Mouse (Mus musculus): ENCODE measurements at regions not wholly inside any gene's neighbourhood (a gene's known extent, or its start where the extent isn't known, plus 50 kb on each side); places are given as distances from the start of the nearest gene placed in this dataset.
A peak's percentile ranks its signal among the peaks of the same experiment; 100 is the strongest.

DNA sequence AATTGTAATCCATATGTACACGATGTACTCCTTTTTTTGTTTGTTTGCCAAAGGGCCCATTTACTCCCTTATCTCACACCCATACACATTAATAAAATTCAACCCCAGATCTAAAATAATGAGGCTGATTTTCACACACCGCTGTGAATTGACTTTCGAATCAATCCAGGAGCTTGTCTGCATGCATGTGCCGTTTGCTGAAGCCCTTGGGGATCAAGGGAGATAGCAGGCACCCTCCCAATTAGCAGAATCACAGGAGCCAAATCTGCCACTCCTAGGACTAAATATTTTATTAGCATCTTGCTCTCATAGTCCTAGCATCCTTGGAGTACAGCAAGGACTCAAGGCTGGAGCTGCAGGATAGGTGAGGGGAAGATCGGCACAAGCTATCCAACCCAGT, 520.0 kb upstream of the Mpdz start:
- DNase-seq = no peak

GRCm38 (mm10) chr4:81960552-81961534, 518.2 kb upstream of the Mpdz start:
- DNase-seq = no peak

DNA sequence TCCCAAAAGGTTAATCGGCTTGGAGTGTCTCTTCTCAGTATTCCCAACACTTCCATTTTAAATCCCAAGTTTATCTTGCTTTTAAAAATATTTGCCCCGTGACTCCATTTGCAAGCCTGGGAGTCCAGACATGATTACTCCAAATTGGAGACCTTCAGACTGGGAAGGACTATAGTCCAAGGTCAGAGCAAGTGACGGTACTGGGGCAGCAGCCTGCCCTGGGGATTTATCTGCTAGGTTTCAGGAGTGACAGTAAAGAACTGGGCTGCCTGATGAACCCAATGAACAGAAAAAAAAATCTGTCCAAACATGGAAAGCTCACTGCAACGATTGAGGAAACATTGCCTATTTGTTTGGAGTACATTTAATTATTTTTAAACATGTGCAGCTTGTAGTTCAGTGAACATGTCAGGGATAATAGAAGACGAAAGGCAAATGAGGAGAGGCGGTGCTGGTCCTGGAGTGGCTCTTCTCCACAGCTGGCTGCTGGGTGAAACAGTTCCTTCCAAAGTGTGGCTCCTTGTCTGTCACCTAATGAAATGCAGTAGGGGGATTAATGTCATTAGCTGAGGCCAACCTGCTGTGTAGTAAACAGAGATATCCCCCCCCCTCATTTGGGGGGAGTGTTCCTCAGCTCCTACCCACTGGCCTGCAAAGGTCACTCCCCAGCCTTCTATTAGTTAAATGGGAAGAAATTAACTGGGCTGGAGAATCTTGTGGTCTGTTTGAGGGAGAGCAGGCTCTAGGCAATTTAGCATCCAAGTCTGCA, 514.5 kb upstream of the Mpdz start:
- peak; percentile 20 for DNase-seq

DNA sequence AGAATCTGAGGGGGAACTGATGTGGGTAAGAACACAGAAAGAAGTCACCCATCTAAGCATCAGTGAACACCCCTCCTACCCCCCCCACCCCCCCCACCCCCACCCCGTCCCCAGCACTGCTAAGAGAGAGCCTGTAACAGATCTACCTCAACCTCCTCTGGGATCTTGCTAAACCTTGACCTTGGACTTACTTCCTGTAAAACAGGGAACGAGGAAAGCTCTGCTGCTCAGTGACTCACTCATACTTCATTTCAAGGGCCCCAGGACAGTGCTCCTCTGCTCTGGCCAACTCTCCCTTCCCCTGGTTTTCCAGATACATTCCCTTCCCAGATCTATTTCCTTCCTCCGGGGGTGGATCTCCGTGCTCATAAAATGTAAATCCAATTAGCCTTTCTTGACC, 510.4 kb upstream of the Mpdz start:
- DNase-seq = no peak

DNA sequence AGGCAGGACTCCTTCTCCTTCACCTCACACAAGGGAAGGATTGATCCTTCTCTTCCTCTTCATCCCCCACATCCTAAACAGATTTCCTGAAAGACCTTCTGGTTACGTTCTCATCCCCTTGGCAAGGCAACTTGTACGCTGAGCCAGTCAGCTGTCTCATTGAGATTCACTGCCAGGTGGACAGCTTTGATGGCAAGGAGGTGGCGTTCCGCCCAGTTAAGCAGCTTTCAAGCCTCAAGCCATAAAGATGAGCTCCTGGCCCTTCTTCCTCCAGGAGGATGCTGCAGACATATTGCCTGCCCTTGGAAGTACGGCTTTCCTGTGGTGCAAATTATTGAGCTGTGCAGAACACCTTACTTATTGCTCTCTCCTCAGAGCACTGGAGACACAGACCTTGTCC, 494.8 kb upstream of the Mpdz start:
- no peak for DNase-seq

- DNase-seq = no peak
Measured at GRCm38 (mm10) chr4:81930956-81931355, 488.3 kb upstream of the Mpdz start.

DNA sequence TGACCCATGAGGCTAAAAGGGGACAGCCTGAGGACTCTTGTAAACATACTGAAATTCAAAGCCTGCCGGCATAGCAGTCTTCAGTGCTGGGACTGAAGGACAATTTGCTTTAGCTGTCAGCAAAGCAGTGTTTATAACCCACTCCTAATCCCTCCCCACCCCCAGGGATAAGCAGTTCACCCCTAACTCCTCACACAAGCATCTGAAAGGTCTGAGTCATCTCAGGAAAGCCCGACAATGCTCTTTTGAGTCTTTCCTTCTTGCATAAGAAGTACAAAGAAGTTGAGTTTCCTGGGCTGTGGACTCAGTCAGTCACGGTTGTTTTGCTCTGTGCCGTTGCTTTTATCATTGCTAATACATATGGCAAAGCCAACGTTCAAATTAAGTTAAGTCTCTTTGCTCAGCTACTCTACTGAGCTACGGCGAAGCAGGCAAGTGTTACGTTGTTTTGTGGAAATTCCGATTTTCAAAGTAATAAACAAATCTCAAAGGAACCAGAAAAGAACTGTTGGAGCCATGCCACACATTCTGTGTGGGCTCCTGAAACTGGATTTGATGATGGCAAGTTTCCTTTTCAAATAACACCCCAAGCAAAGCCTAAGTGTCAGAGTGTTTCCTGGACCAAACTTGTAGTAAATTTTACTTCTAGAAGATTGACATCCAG, 486.1 kb upstream of the Mpdz start:
- peak; percentile 41 for DNase-seq

DNA sequence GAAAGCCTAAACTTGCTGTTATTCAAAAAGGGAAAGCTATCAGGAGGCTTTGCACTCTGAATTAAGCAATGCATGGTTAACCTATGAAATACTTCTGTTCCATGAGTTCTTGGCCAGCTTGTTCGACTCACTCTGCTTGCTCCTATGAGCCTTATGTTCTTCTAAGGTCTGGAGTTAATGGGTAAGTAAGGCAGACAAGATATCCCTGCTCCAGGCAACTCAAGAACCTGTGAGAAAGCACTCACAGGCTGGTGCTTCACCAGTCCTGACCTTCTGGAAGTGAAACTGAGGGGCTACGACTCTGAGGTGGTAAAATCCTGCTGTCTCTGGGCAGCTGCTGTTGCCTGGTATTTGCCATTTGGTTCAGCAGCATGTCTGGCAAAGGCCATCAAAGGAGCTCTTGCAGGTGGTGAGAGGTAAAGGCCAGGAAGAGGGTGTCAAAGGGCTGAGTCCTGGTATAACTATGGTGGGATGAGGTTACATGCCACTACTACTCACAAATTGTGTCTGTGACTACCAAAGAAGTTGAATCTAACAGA, 484.6 kb upstream of the Mpdz start:
- no peak for DNase-seq

DNA sequence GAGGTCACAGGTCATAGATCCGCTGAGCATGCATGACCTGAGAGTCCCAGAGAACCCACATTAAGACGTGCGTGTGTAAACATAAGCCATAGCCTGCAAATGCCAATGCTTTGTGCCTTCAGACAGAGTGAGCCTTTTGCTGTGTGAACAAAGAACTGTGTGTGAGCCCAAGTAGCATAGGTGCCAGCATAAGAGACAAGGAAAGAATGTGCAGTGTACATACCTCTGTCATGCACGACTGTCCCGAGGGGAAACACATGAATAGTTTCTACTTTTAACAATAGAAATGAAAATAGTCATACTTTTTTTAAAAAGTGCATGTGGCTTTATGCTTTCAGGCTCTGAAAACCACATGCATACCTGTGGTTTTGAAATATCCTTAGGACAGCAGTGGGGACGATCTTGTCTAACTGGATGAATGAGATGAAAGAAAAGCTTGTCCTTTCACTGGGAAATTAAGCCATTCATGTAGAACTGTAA, 484.1 kb upstream of the Mpdz start:
- DNase-seq = no peak

- DNase-seq = no peak
Measured at GRCm38 (mm10) chr4:81925611-81926010, 483.0 kb upstream of the Mpdz start.

GRCm38 (mm10) chr4:81924120-81924519, 481.5 kb upstream of the Mpdz start:
- DNase-seq = no peak

- DNase-seq = no peak
Measured at GRCm38 (mm10) chr4:81922876-81923275, 480.3 kb upstream of the Mpdz start.

- DNase-seq = no peak
Measured at GRCm38 (mm10) chr4:81914971-81915370, 472.4 kb upstream of the Mpdz start.

GRCm38 (mm10) chr4:81913296-81913695, 470.7 kb upstream of the Mpdz start:
- no peak for DNase-seq

DNA sequence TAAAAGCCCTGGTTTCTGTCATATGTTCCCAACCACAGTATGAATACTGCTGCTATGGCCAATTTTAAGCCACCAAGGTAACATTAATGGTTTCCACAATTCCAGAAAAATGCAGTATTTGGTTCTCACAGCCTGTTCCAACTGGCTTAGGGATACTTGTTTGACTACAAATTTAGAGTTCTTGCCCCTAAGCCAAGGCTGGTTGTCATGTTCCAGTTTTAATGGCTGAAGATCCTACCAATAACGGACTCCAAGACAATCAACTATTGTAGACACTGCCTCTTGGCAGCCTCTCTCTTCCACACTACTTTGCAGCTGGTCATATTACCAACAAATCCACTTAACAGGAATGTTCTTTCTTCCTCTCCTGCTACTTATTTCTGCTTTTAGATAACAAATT, 470.0 kb upstream of the Mpdz start:
- DNase-seq = no peak

DNA sequence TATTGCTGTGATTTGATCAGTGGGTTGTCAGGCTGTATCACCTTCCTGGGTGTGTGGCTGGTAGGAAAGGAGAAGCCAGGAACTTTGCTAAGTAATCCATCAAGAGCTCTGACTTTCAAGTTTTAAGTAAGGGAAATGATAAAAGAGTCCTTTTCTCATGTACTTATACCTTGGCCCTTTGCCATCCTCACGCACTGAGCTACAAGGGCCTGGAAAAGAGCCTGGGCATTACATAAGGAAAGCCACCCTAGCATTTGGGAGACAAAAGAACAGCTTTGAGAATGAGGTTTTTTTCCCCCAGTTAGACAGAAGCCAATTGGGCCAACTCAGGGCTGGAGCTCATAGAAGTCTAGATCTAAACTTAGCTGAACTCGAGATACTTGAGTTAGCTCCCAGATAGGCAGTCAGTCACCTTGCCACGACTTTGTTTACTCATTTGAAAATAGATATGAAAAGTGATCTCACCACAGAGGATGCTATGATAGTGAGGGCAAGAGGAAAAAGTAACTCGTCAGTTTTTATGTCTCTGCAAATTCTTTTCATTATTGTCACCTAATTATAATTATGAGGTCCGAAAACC, 457.4 kb upstream of the Mpdz start:
- peak; percentile 5 for DNase-seq

DNA sequence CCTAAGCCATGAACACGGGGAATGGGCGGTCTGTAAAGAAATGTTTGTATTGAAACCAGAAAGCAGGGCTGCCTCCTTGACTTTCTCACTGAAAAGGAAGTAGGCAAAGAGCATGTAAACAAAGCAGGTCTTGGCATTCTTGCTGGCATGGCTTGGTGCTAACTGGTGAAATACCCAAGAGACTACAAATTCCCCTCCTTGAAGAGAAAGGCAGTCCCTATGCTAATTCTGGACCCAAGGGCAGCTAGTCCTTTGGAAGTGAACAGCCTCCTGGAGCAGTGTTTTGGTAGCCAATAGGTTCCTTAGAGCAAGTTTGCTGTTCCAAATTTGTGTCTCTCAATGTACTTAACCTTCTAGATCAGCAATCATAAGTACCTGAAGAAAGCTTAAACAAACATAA, 456.0 kb upstream of the Mpdz start:
- DNase-seq = no peak

DNA sequence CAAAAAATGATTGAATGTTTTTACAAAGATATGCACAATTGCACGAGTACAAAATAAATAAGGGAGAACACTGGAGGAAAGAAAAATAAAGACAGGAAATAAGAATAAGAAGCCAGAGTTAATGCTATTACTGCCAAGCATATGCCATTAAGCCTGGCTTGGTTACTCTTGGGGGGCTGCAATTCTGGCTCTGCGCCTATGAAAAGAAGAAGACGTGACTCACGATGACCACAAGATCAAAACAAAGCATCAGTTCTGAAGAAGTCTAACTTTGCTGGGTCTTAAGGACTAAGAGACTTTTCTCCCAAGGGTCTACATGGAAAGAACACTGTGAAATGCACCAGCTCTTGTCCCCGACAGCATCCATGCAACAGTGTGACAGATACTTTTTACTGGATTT, 454.8 kb upstream of the Mpdz start:
- DNase-seq = no peak

GRCm38 (mm10) chr4:81868941-81869340, 426.3 kb upstream of the Mpdz start:
- no peak for DNase-seq

GRCm38 (mm10) chr4:81841642-81842494, 399.3 kb upstream of the Mpdz start:
- peak; percentile 41 for DNase-seq

- DNase-seq = peak; percentile 30
Measured at GRCm38 (mm10) chr4:81829972-81830371, 387.4 kb upstream of the Mpdz start.

DNA sequence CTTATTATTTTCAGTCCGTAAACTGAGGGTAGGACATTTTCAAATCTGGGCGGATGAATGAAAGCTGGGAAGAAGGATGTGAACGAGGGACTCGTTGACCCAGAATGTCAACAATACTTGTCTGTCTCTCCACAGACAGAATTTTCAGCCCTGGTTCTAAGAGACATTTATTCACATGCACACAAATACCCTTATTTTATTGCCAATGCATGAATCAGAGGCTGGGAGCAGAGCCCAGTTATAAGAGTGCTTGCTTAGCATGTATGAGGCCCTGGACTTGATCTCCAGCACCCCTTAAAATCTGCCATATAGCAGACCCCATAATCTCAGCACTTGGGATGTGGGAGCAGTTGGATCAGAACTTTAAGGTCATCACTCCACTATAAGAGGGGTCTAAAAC, 384.8 kb upstream of the Mpdz start:
- DNase-seq = no peak

All from lung, postnatal 10 days (tissue).